ENCODE assay signal across 20 mouse cellular contexts in the genomic region with DNA sequence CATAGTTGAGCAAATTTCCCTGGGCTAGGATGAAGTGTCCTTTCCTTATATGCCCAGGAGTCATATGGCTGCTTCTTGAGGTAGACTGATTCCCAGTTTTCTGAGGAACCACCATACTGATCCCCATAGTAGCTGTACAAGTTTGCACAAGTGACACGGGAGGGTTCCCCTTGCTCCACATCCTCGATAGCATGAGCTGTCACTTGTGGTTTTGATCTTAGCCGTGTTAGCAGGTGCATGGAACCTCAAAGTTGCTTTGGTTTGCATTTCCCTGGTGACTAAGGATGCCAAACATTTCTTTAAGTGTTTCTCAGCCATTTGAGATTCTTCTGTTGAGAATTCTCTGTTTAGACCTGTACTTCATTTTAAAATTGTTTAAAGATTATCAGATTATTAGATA.
"Had no signal": no experiment of that assay in that cellular context is flagged by ENCODE, and none has a peak within 500 bp of the region (broad histone marks: within the 10 kb centered on the region; RNA-seq: fewer than 3 reads in every experiment).

No protein-coding gene starts in this region.

- H3K27me3 ChIP-seq: liver, embryonic 13.5 days; neural tube, embryonic 12.5 days; neural tube, embryonic 15.5 days; stomach, embryonic 15.5 days had no signal

- H3K4me2 ChIP-seq: liver, embryonic 13.5 days; midbrain, embryonic 11.5 days; neural tube, embryonic 12.5 days; neural tube, embryonic 15.5 days; stomach, embryonic 15.5 days had no signal

- H3K4me1 ChIP-seq: liver, embryonic 13.5 days; stomach, embryonic 15.5 days had no signal

- H3K36me3 ChIP-seq: liver, embryonic 13.5 days; neural tube, embryonic 12.5 days; neural tube, embryonic 15.5 days; stomach, embryonic 15.5 days had no signal

- H3K9ac ChIP-seq: liver, embryonic 13.5 days; neural tube, embryonic 12.5 days; neural tube, embryonic 15.5 days; stomach, embryonic 15.5 days had no signal

- H3K9me3 ChIP-seq: liver, embryonic 13.5 days; neural tube, embryonic 12.5 days; neural tube, embryonic 15.5 days; stomach, embryonic 15.5 days had no signal

- H3K4me3 ChIP-seq: left cerebral cortex, adult 2 months; liver, embryonic 13.5 days; neural tube, embryonic 12.5 days; neural tube, embryonic 15.5 days; stomach, embryonic 15.5 days had no signal

- H3K27ac ChIP-seq: left cerebral cortex, adult 2 months; liver, embryonic 13.5 days; neural tube, embryonic 12.5 days; neural tube, embryonic 15.5 days; stomach, embryonic 15.5 days had no signal

- DNase-seq: kidney, adult 11 months; kidney, adult 8-10 months; kidney, postnatal 14 days; kidney, postnatal 4 days; layer of hippocampus, postnatal 36 days; liver, embryonic 13.5 days; lung, adult 2 months; lung, postnatal 14 days; lung, postnatal 4 days; midbrain, embryonic 14.5 days; right cerebral cortex, adult 18-20 months; right cerebral cortex, postnatal 14 days; spleen, adult 18-20 months; thymus, adult 18-20 months; thymus, postnatal 14 days had no signal
